Mouse (Mus musculus): Measurements from ENCODE around the gene Gpr171. TPM values are rescaled to one million over a fixed set of nuclear protein-coding genes. Genes with fewer than 3 reads are reported as not detected.

The Gpr171 gene
- polyA plus RNA-seq (2017; shearing (Covaris generic)), result 36.6 TPM

GRCm38 (mm10) chr3:59101218-59101986 lies at the start of gene Gpr171:
Gene Gpr171, minus strand, starts transcription at chr3:59101821.

Other genes with a start within 250 kb of the Gpr171 start
- gene Clrn1, start 216.5 kb downstream of the Gpr171 start, polyA plus RNA-seq (2017; shearing (Covaris generic)), result not detected
- gene Med12l, start 96.0 kb downstream of the Gpr171 start, polyA plus RNA-seq (2017; shearing (Covaris generic)), result 0.59 TPM
- gene P2ry14, start 51.8 kb upstream of the Gpr171 start, polyA plus RNA-seq (2017; shearing (Covaris generic)), result 2.3 TPM
- gene Gpr87, start 93.3 kb upstream of the Gpr171 start, polyA plus RNA-seq (2017; shearing (Covaris generic)), result not detected
- 0.89 TPM for gene P2ry13, start 109.1 kb upstream of the Gpr171 start, polyA plus RNA-seq (2017; shearing (Covaris generic))
- gene P2ry12, start 161.1 kb upstream of the Gpr171 start, polyA plus RNA-seq (2017; shearing (Covaris generic)), result not detected
- 0.02 TPM for gene Igsf10, start 242.6 kb upstream of the Gpr171 start, polyA plus RNA-seq (2017; shearing (Covaris generic))

Measured in CD4-positive, CD25-positive, alpha-beta regulatory T cell (primary cell).